Mouse (Mus musculus) bone marrow, adult 2 months (tissue): ENCODE results near the gene Gm10647.
"Not testable (repeated sequence)": the region's sequence is repeated elsewhere in the genome, so short reads cannot be mapped to it uniquely, and the experiment has no call there.

ENCODE experiments used
- CTCF ChIP-seq: fragments of 200-500 bp; IDR thresholded peaks from 2 replicates; pipeline ENCODE4 v1.5.1; 2011; ENCODE audit warnings: low read length, control low read depth; ENCODE audit not compliant: control insufficient read depth, insufficient read depth
- POLR2A ChIP-seq: fragments of 200-500 bp; IDR thresholded peaks from 2 replicates; pipeline ENCODE4 v1.6.1; 2011; ENCODE audit warnings: low read depth, mild to moderate bottlenecking, control low read depth, low read length, borderline replicate concordance; ENCODE audit not compliant: control insufficient read depth

GRCm38 (mm10) chr9:66805951-66806350, 9.1 kb downstream of the Gm10647 start:
- not testable (repeated sequence) for TF ChIP-seq CTCF, POLR2A
